Mouse (Mus musculus) heart, embryonic 14.5 days (tissue): ENCODE measurements around the gene Tm2d3. TPM values are rescaled to one million over a fixed set of nuclear protein-coding genes. Genes with fewer than 3 reads are reported as not detected.
A peak's percentile ranks its signal among the peaks of the same experiment; 100 is the strongest.

ENCODE experiments used
- ATAC-seq: fragments of 200-750 bp; cut with Nextera tagmentation; 2 replicates; pipeline ENCODE4 v1.8.0; 2017; ENCODE audit warnings: low read depth, moderate TSS enrichment; ENCODE audit not compliant: insufficient number of reproducible peaks, insufficient read depth, low FRiP score
- H3K27ac ChIP-seq, 2 experiments: fragments of 200-500 bp in 1 of 2; fragments of 300-500 bp in 1 of 2; sonication (generic) in 1 of 2; replicated peaks in 1 of 2; 2 replicates each; pipeline ENCODE4 v1.5.1; 2012 to 2014; ENCODE audit warnings: low read depth in 2 of 2, low read length in 2 of 2, control low read depth in 1 of 2, mild to moderate bottlenecking in 1 of 2, mixed read lengths in 1 of 2; ENCODE audit not compliant: control insufficient read depth in 1 of 2, insufficient read depth in 1 of 2
- H3K27me3 ChIP-seq: fragments of 300-500 bp; sonication (generic); 2 replicates; pipeline ENCODE4 v1.6.1; 2014; ENCODE audit warnings: mild to moderate bottlenecking, low read length, control low read depth; ENCODE audit not compliant: control insufficient read depth, insufficient read depth
- H3K36me3 ChIP-seq: fragments of 300-500 bp; sonication (generic); 2 replicates; pipeline ENCODE4 v1.6.1; 2014; ENCODE audit warnings: mild to moderate bottlenecking, control low read depth, low read length, mixed read lengths; ENCODE audit not compliant: control insufficient read depth, insufficient read depth
- H3K4me1 ChIP-seq, 2 experiments: fragments of 200-500 bp in 1 of 2; fragments of 300-500 bp in 1 of 2; sonication (generic) in 1 of 2; 2 replicates each; pipeline ENCODE4 v1.6.1; 2012 to 2014; ENCODE audit warnings: low read length in 2 of 2, control low read depth in 1 of 2, mixed read lengths in 1 of 2; ENCODE audit not compliant: control insufficient read depth in 2 of 2, insufficient read depth in 2 of 2
- H3K4me2 ChIP-seq: fragments of 300-500 bp; sonication (generic); 2 replicates; pipeline ENCODE4 v1.6.1; 2014; ENCODE audit warnings: mild to moderate bottlenecking, low read length
- H3K4me3 ChIP-seq, 2 experiments: fragments of 200-500 bp in 1 of 2; fragments of 300-500 bp in 1 of 2; sonication (generic) in 1 of 2; 2 replicates each; pipeline ENCODE4 v1.5.1; 2012 to 2014; ENCODE audit warnings: low read length in 2 of 2, mild to moderate bottlenecking in 2 of 2, control low read depth in 1 of 2, low read depth in 1 of 2, moderate library complexity in 1 of 2; ENCODE audit not compliant: control insufficient read depth in 1 of 2, insufficient read depth in 1 of 2
- H3K9ac ChIP-seq: fragments of 300-500 bp; sonication (generic); 2 replicates; pipeline ENCODE4 v1.6.1; 2014; ENCODE audit warnings: mild to moderate bottlenecking, low read length
- H3K9me3 ChIP-seq: fragments of 300-500 bp; sonication (generic); 2 replicates; pipeline ENCODE4 v1.6.1; 2016; ENCODE audit warnings: low read length, control low read depth; ENCODE audit not compliant: control insufficient read depth
- WGBS: fragments of 180-500 bp; shearing (Covaris S2); extraction: QIAGEN DNeasy Blood & Tissue Kit; methylation state at CpG from one replicate; pipeline ENCODE4 v1.1.7; 2014; 5-methylcytosine and 5-hydroxymethylcytosine counted together
- polyA plus RNA-seq: library from polyadenylated mRNA; unstranded; fragments of >200 nt; fragmentation: Nextera tagmentation; extraction: Ambion mirVana; gene quantifications from 2 replicates; pipeline ENCODE4 v1.2.1, GENCODE M21; 2014

The Tm2d3 gene
- polyA plus RNA-seq, 1 experiment from 2014 or later: 57.9 TPM

DNA sequence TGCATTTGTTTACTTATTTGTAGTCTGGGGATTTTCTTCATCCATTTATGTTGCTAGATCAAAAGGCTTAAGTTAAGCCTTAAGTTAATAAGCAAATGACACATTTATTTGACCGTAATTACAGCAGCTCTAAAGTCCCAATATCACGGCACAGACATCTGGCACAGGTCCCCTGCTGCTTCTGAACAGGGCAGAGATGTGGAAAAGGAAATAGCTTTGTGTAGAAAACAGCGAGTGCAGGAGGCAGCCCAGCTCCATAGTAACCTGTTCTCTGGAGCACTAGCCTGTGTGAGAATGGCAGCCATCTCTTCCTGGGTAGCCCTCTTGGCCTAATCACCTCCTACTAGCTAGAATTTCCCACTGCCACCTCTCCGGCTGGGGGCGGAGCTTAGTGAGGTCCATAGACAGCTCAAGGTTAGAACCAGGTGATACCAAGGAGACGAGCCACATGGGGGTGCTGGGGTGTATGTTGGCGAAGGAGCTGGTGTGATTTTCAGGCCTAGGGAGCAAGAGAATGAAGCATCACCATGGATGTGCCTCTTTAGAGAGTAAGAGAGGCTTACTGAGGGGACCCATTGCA is 6.6 kb upstream of the Tm2d3 start:
- Histone ChIP-seq H3K27me3 (no peaks in the 10 kb centered on the region), H3K9me3 (no peaks in the 10 kb centered on the region), H3K36me3 (peaks cover 25% of the 10 kb centered on the region; the same call in 1 of the 2 replicates), H3K4me1 (no peaks in the 10 kb centered on the region; a peak in 1 of 4 replicates), H3K4me3 (no peak overlapping the region), H3K9ac (no peak overlapping the region), H3K27ac (no peak overlapping the region), H3K4me2 (no peak overlapping the region)
- ATAC-seq: no peak
- WGBS: 63% methylated on average over 7 of the region's 7 CpGs

DNA sequence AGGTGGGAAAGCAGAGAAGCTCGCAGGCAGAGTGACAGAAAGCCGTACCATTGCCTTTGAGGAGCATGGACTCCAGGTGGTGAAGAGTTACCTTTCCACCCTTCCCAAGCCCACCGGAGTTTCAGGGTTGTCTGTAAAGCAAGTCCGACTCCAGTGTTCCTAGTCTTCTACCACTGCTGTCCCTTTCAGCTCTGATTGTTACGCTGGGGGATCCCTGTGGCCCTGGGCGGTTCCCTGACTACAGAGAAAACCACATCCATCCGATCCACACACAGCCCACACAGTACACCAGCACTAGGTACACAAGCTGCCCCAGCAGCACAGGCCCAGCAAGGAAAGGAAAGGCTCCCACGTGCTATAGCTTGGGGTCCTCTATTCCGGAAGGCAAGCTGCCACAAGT is 4.3 kb upstream of the Tm2d3 start:
- WGBS: 89% methylated on average over 9 of the region's 9 CpGs
- Histone ChIP-seq H3K27ac (no peak overlapping the region), H3K4me2 (no peak overlapping the region), H3K36me3 (peaks cover 32% of the 10 kb centered on the region), H3K4me3 (no peak overlapping the region), H3K9ac (no peak overlapping the region), H3K9me3 (no peaks in the 10 kb centered on the region), H3K4me1 (no peaks in the 10 kb centered on the region), H3K27me3 (no peaks in the 10 kb centered on the region)
- ATAC-seq: no peak

DNA sequence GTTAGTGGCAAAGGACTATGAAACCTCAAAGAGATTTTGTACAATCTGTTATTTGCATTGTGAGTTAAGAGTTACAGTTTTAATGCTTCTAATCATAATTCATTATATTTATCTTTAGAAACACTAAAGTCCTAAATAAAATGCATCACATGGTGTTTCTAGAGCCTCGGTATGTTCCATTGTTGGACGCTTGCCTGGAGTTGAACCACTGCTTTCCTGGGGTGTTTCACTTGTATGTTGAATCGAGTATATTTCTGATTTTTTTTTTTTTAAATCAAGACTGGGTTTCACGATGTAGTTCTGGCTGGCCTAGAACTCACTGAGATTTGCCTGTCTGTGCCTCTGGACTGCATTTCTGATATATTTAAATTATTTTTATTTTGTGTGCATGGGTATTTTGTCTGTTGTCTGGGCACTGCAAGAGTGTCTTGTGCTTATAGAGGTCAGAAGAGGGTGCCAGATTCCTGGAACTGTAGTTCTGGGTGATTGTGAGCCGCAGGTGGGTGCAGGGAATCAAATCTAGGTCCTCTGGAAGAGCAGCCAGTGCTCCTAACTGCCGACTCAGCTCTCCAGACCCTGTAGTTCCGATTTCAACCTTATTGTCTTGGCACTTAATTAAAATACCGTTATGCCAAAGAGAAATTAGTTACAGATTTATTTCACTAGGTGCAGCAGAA is 1.1 kb downstream of the Tm2d3 start:
- Histone ChIP-seq H3K9ac (no peak overlapping the region), H3K4me2 (no peak overlapping the region), H3K9me3 (no peaks in the 10 kb centered on the region), H3K36me3 (peaks cover 39% of the 10 kb centered on the region), H3K27ac (no peak overlapping the region), H3K27me3 (no peaks in the 10 kb centered on the region), H3K4me3 (no peak overlapping the region), H3K4me1 (peaks cover 3 to 13% of the 10 kb centered on the region in 2 experiments)
- no peak for ATAC-seq
- 86% methylated on average over 8 of the region's 8 CpGs for WGBS

DNA sequence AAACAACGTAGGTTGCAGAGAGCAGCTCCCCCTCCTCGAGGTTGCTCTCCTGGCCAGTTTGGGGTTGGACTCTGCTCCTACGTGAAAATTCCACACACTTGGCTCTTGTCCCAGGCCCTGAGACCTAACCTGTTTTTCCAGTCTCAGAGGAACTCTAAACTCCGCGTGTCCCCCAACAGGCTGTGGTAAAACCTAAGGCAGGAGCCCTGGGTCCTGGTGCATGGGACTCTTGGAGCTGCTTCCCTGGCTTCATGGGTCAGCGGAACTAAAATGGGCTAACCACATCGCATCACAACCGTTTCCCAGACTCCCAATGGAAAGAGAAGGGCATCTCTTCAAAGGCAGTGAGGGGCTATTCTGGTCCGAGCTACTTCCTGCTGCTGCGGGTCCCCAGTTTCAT is 1.9 kb downstream of the Tm2d3 start:
- H3K4me2 ChIP-seq: peak overlapping the region; percentile 73
- H3K4me1 ChIP-seq: peaks cover 3 to 13% of the 10 kb centered on the region in 2 experiments
- peak overlapping the region; percentile 83 for H3K9ac ChIP-seq
- H3K4me3 ChIP-seq: peak overlapping the region; percentile 73 to 83
- no peaks in the 10 kb centered on the region for H3K27me3 ChIP-seq
- H3K36me3 ChIP-seq: peaks cover 42% of the 10 kb centered on the region
- no peaks in the 10 kb centered on the region for H3K9me3 ChIP-seq
- H3K27ac ChIP-seq: no peak overlapping the region
- ATAC-seq: no peak
- WGBS: 3% methylated on average over 10 of the region's 10 CpGs

DNA sequence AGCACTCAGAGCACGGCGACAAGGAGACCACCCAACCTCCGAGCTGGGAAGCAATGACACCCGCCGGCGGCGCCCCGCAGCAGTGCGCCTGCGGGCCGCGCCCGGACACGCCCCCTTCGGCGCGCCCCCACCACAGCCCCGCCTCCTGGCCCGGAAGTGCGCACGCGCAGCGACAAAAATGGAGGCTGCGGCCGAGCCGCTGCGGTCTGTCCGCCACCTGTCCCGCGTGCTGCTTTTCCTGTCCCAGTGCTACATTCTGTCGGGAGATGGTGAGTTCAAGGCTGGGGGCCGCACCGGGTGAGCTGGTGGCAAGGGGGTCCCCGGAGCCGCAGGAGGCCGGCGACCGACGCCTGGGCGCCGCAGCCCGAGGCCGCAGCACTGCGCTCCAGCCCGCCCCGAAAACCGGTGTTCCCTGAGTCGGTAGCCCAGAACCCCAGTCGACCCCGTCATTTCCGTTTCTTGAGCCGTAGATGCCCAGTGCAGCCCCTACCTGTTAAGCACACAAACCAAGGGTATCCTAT is 2.4 kb downstream of the Tm2d3 start:
- Histone ChIP-seq H3K4me2 (peak overlapping the region; percentile 73), H3K27me3 (no peaks in the 10 kb centered on the region), H3K4me3 (peak overlapping the region; percentile 73 to 83), H3K27ac (peak overlapping the region; percentile 28 to 56; a peak in 2 of 4 replicates), H3K9ac (peak overlapping the region; percentile 83), H3K9me3 (no peaks in the 10 kb centered on the region), H3K36me3 (peaks cover 43% of the 10 kb centered on the region), H3K4me1 (peaks cover 3 to 13% of the 10 kb centered on the region in 2 experiments)
- ATAC-seq: peak; percentile 91
- under 1% methylated on average over 51 of the region's 52 CpGs for WGBS

DNA sequence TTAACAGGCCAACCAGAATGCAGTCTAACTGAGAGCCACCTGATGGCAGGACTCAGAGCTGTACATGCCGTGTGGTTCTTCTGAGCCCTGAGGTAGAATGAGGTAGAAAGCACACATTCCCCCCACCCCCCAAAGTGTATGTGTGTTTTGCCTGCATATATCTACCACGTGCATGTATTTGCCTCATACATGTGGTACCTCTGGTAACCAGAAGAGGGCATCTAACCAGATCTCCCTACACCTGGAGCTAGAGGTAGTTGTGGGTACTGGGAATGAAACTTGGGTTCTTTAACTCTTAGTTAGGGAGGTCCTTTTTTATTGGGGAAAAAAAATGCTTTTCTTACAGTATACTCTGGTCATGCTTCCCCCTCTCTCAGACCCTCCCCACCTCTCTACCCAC is 5.5 kb downstream of the Tm2d3 start:
- ATAC-seq: no peak
- Histone ChIP-seq H3K27me3 (no peaks in the 10 kb centered on the region), H3K9ac (no peak overlapping the region), H3K4me1 (peaks cover 3 to 13% of the 10 kb centered on the region in 2 experiments), H3K27ac (no peak overlapping the region), H3K4me2 (no peak overlapping the region), H3K9me3 (no peaks in the 10 kb centered on the region), H3K4me3 (no peak overlapping the region), H3K36me3 (peaks cover 63% of the 10 kb centered on the region)
- 53% methylated on average over 2 of the region's 2 CpGs for WGBS

DNA sequence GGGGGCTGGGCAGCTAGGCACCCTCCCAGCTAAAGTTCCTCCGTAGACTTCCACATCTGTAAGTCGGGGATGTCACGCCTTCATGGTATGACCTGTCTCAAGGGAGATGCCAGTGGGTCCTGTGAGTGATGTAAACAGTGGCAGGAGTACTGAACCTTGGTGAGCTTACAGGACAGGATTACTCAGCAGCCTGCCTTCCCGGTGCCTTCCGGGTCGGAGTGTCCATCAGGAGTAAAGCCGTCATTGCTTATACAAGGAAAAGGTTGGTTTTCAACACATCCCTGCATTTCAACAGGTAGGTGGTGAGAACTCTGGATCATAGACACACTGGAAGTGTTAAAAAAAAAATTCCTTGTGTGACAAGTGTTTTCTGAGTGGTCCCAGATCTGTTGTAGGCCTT is 11.1 kb downstream of the Tm2d3 start:
- no peak overlapping the region for H3K9ac ChIP-seq
- no peak overlapping the region for H3K4me2 ChIP-seq
- 78% methylated on average over 7 of the region's 7 CpGs for WGBS
- H3K4me1 ChIP-seq: peaks cover 2 to 4% of the 10 kb centered on the region in 2 experiments; a peak in 2 of 4 replicates
- no peak overlapping the region for H3K4me3 ChIP-seq
- no peaks in the 10 kb centered on the region for H3K9me3 ChIP-seq
- H3K27me3 ChIP-seq: no peaks in the 10 kb centered on the region
- H3K27ac ChIP-seq: no peak overlapping the region
- ATAC-seq: no peak
- peaks cover 55% of the 10 kb centered on the region for H3K36me3 ChIP-seq
